Mouse (Mus musculus) embryonic facial prominence, embryonic 14.5 days (tissue): ENCODE data around the gene Camta1. TPM values are rescaled to one million over a fixed set of nuclear protein-coding genes. Genes with fewer than 3 reads are reported as not detected.
A peak's percentile ranks its signal among the peaks of the same experiment; 100 is the strongest.

Experiments
- ATAC-seq: fragments of 200-750 bp; cut with Nextera tagmentation; 2 replicates; pipeline ENCODE4 v1.8.0; 2017; ENCODE audit warnings: low read depth, moderate number of reproducible peaks, moderate TSS enrichment
- DNase-seq: peaks from one replicate; pipeline ENCODE4 v3.0.0-alpha.2; 2015; ENCODE audit warnings: low spot score
- H3K27ac ChIP-seq: fragments of 300-500 bp; sonication (generic); replicated peaks from 2 replicates; pipeline ENCODE4 v1.5.1; 2014; ENCODE audit warnings: low read depth, mild to moderate bottlenecking, low read length, moderate library complexity
- H3K27me3 ChIP-seq: fragments of 300-500 bp; sonication (generic); replicated peaks from 2 replicates; pipeline ENCODE4 v1.6.1; 2014; ENCODE audit warnings: low read length; ENCODE audit not compliant: control insufficient read depth, insufficient read depth
- H3K36me3 ChIP-seq: fragments of 300-500 bp; sonication (generic); 2 replicates; pipeline ENCODE4 v1.6.1; 2014; ENCODE audit warnings: low read length, mixed read lengths; ENCODE audit not compliant: control insufficient read depth, insufficient read depth
- H3K4me1 ChIP-seq: fragments of 300-500 bp; sonication (generic); 2 replicates; pipeline ENCODE4 v1.6.1; 2014; ENCODE audit warnings: antibody characterized with exemption, low read length; ENCODE audit not compliant: control insufficient read depth, insufficient read depth
- H3K4me2 ChIP-seq: fragments of 300-500 bp; sonication (generic); 2 replicates; pipeline ENCODE4 v1.6.1; 2014; ENCODE audit warnings: low read depth, mild to moderate bottlenecking, low read length, moderate library complexity, mixed read lengths
- H3K4me3 ChIP-seq: fragments of 300-500 bp; sonication (generic); 2 replicates; pipeline ENCODE4 v1.5.1; 2014; ENCODE audit warnings: low read depth, mild to moderate bottlenecking, low read length
- H3K9ac ChIP-seq: fragments of 300-500 bp; sonication (generic); 2 replicates; pipeline ENCODE4 v1.6.1; 2014; ENCODE audit warnings: low read depth, mild to moderate bottlenecking, low read length, moderate library complexity, mixed read lengths
- H3K9me3 ChIP-seq: fragments of 300-500 bp; sonication (generic); 2 replicates; pipeline ENCODE4 v1.6.1; 2016; ENCODE audit warnings: low read length; ENCODE audit not compliant: control insufficient read depth
- WGBS: fragments of 180-500 bp; shearing (Covaris S2); extraction: QIAGEN DNeasy Blood & Tissue Kit; methylation state at CpG from one replicate; pipeline ENCODE4 v1.1.7; 2014; 5-methylcytosine and 5-hydroxymethylcytosine counted together
- polyA plus RNA-seq: library from polyadenylated mRNA; unstranded; fragments of >200 nt; fragmentation: Nextera tagmentation; extraction: Ambion mirVana; gene quantifications from 2 replicates; pipeline ENCODE4 v1.2.1, GENCODE M21; 2014

The Camta1 gene
- polyA plus RNA-seq, 1 experiment from 2014 or later: 77.3 TPM

GRCm38 (mm10) chr4:151483299-151483976 lies 378.2 kb downstream of the Camta1 start:
- Histone ChIP-seq H3K9ac (no peak overlapping the region), H3K9me3 (0 out of 2 replicates have a peak, but pooled peaks cover 4% of the 10 kb centered on the region), H3K27ac (no peak overlapping the region), H3K4me1 (no peaks in the 10 kb centered on the region), H3K27me3 (peaks cover 14% of the 10 kb centered on the region), H3K4me3 (no peak overlapping the region), H3K36me3 (no peaks in the 10 kb centered on the region), H3K4me2 (no peak overlapping the region)
- ATAC-seq (peak; percentile 86), DNase-seq (peak; percentile 78)
- 9% methylated on average over 21 of the region's 21 CpGs for WGBS

GRCm38 (mm10) chr4:151480928-151481327 lies 380.7 kb downstream of the Camta1 start:
- Histone ChIP-seq H3K4me2 (no peak overlapping the region), H3K27me3 (peaks cover 14% of the 10 kb centered on the region), H3K4me3 (no peak overlapping the region), H3K9ac (no peak overlapping the region), H3K27ac (no peak overlapping the region), H3K36me3 (no peaks in the 10 kb centered on the region), H3K9me3 (0 out of 2 replicates have a peak, but pooled peaks cover 4% of the 10 kb centered on the region), H3K4me1 (no peaks in the 10 kb centered on the region)
- no peak for ATAC-seq
- 93% methylated on average over 3 of the region's 3 CpGs for WGBS
- DNase-seq: no peak

GRCm38 (mm10) chr4:151477950-151478349 lies 383.7 kb downstream of the Camta1 start:
- H3K36me3 ChIP-seq: no peaks in the 10 kb centered on the region
- H3K4me2 ChIP-seq: no peak overlapping the region
- H3K4me3 ChIP-seq: no peak overlapping the region
- no peak overlapping the region for H3K9ac ChIP-seq
- no peaks in the 10 kb centered on the region for H3K27me3 ChIP-seq
- no peak for ATAC-seq
- H3K4me1 ChIP-seq: no peaks in the 10 kb centered on the region
- DNase-seq: no peak
- 0 out of 2 replicates have a peak, but pooled peaks cover 4% of the 10 kb centered on the region for H3K9me3 ChIP-seq
- 87% methylated on average over 6 of the region's 6 CpGs for WGBS
- H3K27ac ChIP-seq: no peak overlapping the region

GRCm38 (mm10) chr4:151474895-151475470 lies 386.7 kb downstream of the Camta1 start:
- DNase-seq: no peak
- no peak for ATAC-seq
- Histone ChIP-seq H3K27me3 (no peaks in the 10 kb centered on the region), H3K36me3 (no peaks in the 10 kb centered on the region), H3K9ac (no peak overlapping the region), H3K9me3 (no peaks in the 10 kb centered on the region), H3K27ac (no peak overlapping the region), H3K4me1 (no peaks in the 10 kb centered on the region), H3K4me2 (no peak overlapping the region), H3K4me3 (no peak overlapping the region)
- WGBS: 78% methylated on average over 16 of the region's 16 CpGs

- H3K27me3 ChIP-seq: no peaks in the 10 kb centered on the region
- H3K4me3 ChIP-seq: no peak overlapping the region
- H3K36me3 ChIP-seq: no peaks in the 10 kb centered on the region
- no peak for ATAC-seq
- no peaks in the 10 kb centered on the region for H3K9me3 ChIP-seq
- no peak for DNase-seq
- H3K27ac ChIP-seq: no peak overlapping the region
- WGBS: 82% methylated on average over 4 of the region's 4 CpGs
- no peak overlapping the region for H3K4me2 ChIP-seq
- no peaks in the 10 kb centered on the region for H3K4me1 ChIP-seq
- no peak overlapping the region for H3K9ac ChIP-seq
These were observed 389.8 kb downstream of the Camta1 start for GRCm38 (mm10) chr4:151471886-151472285.

GRCm38 (mm10) chr4:151468381-151468780 lies 393.3 kb downstream of the Camta1 start:
- WGBS: 83% methylated on average over 5 of the region's 5 CpGs
- DNase-seq (no peak), ATAC-seq (no peak)
- H3K4me1 ChIP-seq: no peaks in the 10 kb centered on the region
- H3K9me3 ChIP-seq: no peaks in the 10 kb centered on the region
- H3K4me3 ChIP-seq: no peak overlapping the region
- H3K9ac ChIP-seq: no peak overlapping the region
- no peak overlapping the region for H3K27ac ChIP-seq
- no peaks in the 10 kb centered on the region for H3K27me3 ChIP-seq
- no peaks in the 10 kb centered on the region for H3K36me3 ChIP-seq
- no peak overlapping the region for H3K4me2 ChIP-seq

GRCm38 (mm10) chr4:151458686-151459085 lies 403.0 kb downstream of the Camta1 start:
- H3K27ac ChIP-seq: no peak overlapping the region
- WGBS: 78% methylated on average over 11 of the region's 11 CpGs
- H3K9ac ChIP-seq: no peak overlapping the region
- no peak overlapping the region for H3K4me2 ChIP-seq
- no peaks in the 10 kb centered on the region for H3K9me3 ChIP-seq
- no peak overlapping the region for H3K4me3 ChIP-seq
- no peaks in the 10 kb centered on the region for H3K27me3 ChIP-seq
- H3K4me1 ChIP-seq: no peaks in the 10 kb centered on the region
- ATAC-seq: no peak
- no peaks in the 10 kb centered on the region for H3K36me3 ChIP-seq
- no peak for DNase-seq

GRCm38 (mm10) chr4:151454611-151455010 lies 407.1 kb downstream of the Camta1 start:
- no peak overlapping the region for H3K27ac ChIP-seq
- H3K4me2 ChIP-seq: no peak overlapping the region
- no peak overlapping the region for H3K9ac ChIP-seq
- WGBS: 78% methylated on average over 3 of the region's 3 CpGs
- H3K9me3 ChIP-seq: no peaks in the 10 kb centered on the region
- H3K27me3 ChIP-seq: no peaks in the 10 kb centered on the region
- no peak for DNase-seq
- no peak; the same call in 1 of the 2 replicates for ATAC-seq
- no peaks in the 10 kb centered on the region for H3K36me3 ChIP-seq
- H3K4me1 ChIP-seq: 0 out of 2 replicates have a peak, but pooled peaks cover 2% of the 10 kb centered on the region
- no peak overlapping the region for H3K4me3 ChIP-seq

- no peak for DNase-seq
- Histone ChIP-seq H3K4me1 (0 out of 2 replicates have a peak, but pooled peaks cover 2% of the 10 kb centered on the region), H3K9me3 (no peaks in the 10 kb centered on the region), H3K4me3 (no peak overlapping the region), H3K4me2 (no peak overlapping the region), H3K27me3 (no peaks in the 10 kb centered on the region), H3K36me3 (no peaks in the 10 kb centered on the region), H3K9ac (no peak overlapping the region), H3K27ac (no peak overlapping the region)
- WGBS: 76% methylated on average over 3 of the region's 3 CpGs
- ATAC-seq: no peak
These were observed 407.6 kb downstream of the Camta1 start for GRCm38 (mm10) chr4:151454065-151454464.
